Mouse (Mus musculus) heart, adult 18-20 months (tissue): ENCODE measurements around the gene Arl13b. TPM values are rescaled to one million over a fixed set of nuclear protein-coding genes. Genes with fewer than 3 reads are reported as not detected.

Experiments
- microRNA-seq, 2 experiments: library from miRNA; unstranded; fragments of <30 nt; microRNA quantifications; one replicate each; pipeline ENCODE4 v1.2.0; 2022
- total RNA-seq, 2 experiments: library from RNA; stranded (reverse); gene quantifications; 2 replicates each; pipeline ENCODE4 v1.2.3; 2021

The Arl13b gene
- total RNA-seq, 2 experiments from 2014 or later: 8.8 to 9.1 TPM

Small RNA genes lying within 50 kb of the gene (microRNA-seq; reads per million reads assigned to microRNA genes)
- gene Gm25986: 0 reads per million in 2 experiments

Other genes starting within 250 kb of the Arl13b start
- gene Nsun3, start 60.2 kb downstream of the Arl13b start, total RNA-seq: 1 to 10 TPM; 4.8 to 7.0 TPM
- gene Stx19, start 32.4 kb downstream of the Arl13b start, total RNA-seq: not detected
- 10 to 100 TPM; 15.4 to 17.6 TPM for gene Pros1, start 7.3 kb upstream of the Arl13b start, total RNA-seq